Mouse (Mus musculus) spleen, postnatal 10 days (tissue): Measurements from ENCODE around the gene Pard3.

Experiments
- DNase-seq, 2 experiments: peaks; one replicate each; pipeline ENCODE4 v3.0.0; 2021 to 2022; ENCODE audit warnings: low spot score in 2 of 2

The Pard3 gene

GRCm38 (mm10) chr8:127338183-127338582, 274.5 kb downstream of the Pard3 start:
- no peak for DNase-seq

- DNase-seq = no peak
These were observed 277.4 kb downstream of the Pard3 start for GRCm38 (mm10) chr8:127341046-127341445.

GRCm38 (mm10) chr8:127343115-127343514, 279.4 kb downstream of the Pard3 start:
- no peak for DNase-seq

- DNase-seq = no peak
These were observed 280.7 kb downstream of the Pard3 start for GRCm38 (mm10) chr8:127344421-127344820.

DNA sequence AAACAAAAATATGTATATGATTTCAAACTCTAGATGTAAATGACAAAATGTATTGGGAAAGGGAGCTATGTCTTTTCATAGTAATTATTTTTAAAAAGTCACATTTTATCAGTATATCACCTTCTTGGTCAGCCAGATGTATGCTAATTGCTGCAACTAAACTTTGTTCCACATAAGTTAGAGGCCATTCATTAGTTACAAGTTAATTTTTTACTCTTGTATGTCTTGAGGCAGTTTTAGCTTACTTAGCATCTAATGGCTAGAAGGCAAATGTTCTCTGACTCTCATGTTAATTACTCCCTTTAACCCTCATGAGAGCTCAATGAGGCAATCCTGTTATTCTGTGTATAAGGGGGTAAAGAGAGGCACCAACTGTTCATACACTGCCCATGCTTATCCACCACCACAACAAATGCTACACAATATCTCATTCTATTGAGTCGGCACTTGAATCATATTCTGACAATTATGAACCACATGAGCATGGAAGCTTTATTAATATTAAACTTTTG, 282.3 kb downstream of the Pard3 start:
- DNase-seq = no peak

DNA sequence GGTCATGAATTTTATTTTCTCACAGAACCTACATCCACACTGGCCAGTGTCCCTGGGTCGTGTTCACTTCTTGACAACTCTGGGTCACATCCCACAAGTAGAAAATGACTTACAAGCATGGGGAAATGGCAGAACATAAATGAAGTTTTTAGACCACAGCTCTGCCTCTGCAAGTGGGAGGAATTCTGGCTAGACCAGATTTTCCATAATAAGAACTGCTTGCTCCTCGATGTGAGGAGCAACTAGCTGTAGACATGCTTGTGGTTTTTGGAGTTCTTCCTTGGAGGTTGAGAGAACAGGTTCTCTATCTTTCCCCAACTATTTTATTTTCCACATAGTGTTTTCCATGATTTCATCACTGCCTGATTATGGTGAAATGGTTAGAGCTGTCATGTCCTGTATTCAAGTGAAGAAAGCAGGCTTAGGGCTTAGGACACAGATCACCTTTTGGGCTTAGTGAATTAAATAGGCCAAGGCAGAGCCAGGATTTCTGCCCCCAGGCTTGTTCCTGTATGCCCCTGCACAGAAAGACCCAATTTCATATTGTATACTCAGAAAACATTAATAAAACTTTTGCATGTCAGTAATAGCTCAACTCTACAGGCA, 284.3 kb downstream of the Pard3 start:
- no peak for DNase-seq

DNA sequence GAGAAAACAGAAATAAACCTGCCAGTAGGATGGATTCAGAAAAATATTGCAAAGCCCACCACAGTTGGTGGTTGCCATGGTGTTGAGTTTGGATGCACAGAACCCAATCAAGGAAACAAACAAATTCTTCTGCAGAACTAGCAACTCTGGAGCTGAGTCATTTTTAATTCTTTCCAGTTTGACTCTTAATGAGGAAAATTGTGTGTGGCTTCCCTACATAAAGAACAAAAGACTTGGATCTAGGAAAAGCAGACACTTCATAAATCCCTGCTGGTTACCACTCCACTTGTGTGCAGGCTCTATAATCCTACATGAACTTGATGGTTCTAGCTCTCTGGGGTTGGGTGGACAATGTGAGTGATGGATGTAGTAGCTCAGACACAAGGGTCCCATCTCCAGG, 298.1 kb downstream of the Pard3 start:
- DNase-seq = no peak

- DNase-seq = no peak
These were observed 304.7 kb downstream of the Pard3 start for GRCm38 (mm10) chr8:127368347-127368746.

DNA sequence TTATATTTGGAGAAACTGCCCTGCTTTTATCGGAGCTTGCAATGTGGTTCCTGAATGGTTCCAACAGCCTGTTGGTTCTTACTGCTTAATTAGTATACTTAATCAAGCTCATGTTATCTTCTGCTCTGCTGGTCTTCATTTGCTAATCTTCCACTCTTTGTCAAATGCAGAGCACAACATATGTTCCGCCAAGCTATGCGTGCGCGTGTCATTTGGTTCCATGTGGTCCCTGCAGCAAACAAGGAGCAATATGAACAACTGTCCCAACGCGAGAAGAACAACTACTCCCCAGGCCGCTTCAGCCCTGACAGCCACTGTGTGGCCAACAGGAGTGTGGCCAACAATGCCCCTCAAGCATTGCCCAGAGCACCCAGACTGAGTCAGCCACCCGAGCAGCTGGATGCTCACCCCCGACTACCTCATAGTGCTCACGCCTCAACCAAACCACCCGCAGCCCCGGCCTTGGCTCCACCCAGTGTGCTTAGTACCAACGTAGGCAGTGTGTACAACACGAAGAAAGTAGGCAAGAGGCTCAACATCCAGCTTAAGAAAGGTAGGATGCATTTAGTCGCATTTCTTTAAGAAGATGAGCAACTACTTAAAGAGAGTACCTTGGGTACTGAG, 307.7 kb downstream of the Pard3 start:
- DNase-seq = no peak

- no peak for DNase-seq
These were observed 314.1 kb downstream of the Pard3 start for GRCm38 (mm10) chr8:127377775-127378174.

- DNase-seq = no peak
These were observed 315.5 kb downstream of the Pard3 start for GRCm38 (mm10) chr8:127378994-127379858.

GRCm38 (mm10) chr8:127381259-127381658, 317.6 kb downstream of the Pard3 start:
- DNase-seq = no peak

DNA sequence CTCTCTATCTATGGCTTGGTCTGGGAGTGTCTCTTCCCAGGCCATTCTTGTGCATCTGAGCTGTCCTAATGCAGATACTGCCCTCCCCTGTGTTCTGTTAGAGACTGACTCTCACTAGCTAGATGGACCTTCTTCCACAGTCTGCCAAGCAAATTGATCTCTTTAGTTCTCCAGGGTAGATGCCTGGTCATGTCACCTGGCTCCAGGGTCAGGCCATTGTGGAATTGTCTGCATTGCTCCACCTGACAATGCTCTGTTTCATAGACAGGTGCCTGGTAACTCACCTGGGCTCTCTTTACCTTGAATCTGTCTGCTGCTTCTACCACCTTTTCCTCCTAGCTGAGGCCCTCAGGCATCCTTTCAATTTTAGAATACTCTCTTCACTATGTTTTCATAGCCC, 329.0 kb downstream of the Pard3 start:
- no peak for DNase-seq

DNA sequence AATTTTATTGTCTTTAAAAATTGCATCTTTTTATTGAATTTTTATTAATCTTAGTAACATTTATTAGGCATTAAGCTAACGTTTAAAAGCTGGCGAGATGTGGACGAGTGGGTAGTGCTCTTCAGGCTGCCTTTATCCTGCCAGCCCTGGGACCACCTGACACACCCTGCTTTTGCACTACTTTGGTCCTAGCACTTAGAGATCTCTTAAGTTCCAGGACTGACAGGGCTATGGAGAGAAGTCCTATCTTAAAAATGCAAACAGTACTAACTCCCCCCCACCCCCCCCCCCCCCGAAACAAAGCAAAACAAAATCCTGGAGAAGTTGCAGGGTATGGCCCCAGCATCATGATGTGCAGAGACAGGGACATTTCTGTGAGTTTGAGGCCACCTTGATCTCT, 331.8 kb downstream of the Pard3 start:
- DNase-seq = no peak

DNA sequence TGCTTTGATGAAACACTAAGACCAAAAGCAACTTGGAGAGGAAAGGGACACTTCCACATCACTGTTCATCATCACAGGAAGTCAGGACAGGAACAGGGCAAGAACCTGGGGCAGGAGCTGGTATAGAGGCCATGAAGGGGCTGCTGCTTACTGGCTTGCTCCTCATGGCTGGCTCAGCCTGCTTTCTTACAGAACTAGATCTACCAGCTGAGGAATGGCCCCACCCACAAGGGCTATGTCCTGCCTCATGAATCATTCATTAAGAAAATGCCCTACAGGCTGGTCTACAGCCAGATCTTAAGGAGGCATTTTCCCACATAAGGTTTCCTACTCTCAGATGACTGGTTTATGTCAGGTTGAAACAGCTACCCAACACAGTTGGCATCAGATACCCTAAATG, 342.1 kb downstream of the Pard3 start:
- DNase-seq = no peak

DNA sequence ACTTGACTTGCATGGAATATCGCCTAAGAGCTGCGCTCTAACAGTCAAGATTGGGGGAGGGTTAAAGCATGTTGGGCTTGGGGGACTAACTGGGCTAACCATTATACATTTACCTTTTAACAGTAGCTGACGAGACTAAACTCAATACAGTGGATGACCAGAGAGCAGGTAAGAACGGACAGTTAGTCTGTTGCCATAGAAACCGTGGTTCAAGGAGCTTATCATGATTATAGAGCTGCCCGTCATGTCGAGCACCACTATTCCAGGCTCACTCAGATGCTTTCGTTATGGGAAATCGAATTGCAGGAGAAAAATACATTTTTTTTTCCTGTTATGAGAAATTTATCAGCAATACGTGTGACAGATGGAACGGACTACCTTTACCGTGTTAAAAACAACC, 346.9 kb downstream of the Pard3 start:
- DNase-seq = no peak

- DNase-seq = no peak
These were observed 347.6 kb downstream of the Pard3 start for GRCm38 (mm10) chr8:127411190-127411848.

GRCm38 (mm10) chr8:127423021-127423420, 359.3 kb downstream of the Pard3 start:
- no peak for DNase-seq

GRCm38 (mm10) chr8:127424211-127424916, 360.7 kb downstream of the Pard3 start:
- no peak for DNase-seq

DNA sequence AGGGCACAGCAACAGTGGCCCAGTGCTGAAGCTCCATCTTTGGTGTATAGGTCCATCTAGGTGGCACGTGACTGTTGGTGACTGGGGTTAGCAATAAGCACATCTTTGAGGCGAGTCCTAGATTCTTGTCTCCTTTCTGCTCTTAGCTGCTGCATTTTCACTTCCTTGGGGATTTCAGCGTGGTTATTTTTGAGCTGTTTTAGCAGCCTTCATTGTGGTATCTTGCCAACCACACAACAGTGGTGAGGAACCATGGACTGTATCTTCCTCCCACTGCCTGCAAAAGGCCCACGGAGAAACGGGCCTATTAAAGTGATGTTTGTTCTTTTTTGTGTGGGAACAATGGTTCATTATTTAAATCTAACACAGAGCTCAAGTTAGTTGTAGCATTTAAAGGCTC, 363.2 kb downstream of the Pard3 start:
- no peak for DNase-seq

GRCm38 (mm10) chr8:127428004-127428403, 364.3 kb downstream of the Pard3 start:
- DNase-seq = no peak

GRCm38 (mm10) chr8:127431236-127431635, 367.5 kb downstream of the Pard3 start:
- no peak for DNase-seq
